Comparison of ENCODE assay signal across 8 mouse cellular contexts in genomic region chr12:99393867-99394630, GRCm38 (mm10).
A peak's percentile ranks its signal among the peaks of the same experiment; 100 is the strongest.
DNase-seq lines count a peak whose midpoint lies in the region; ATAC-seq and TF ChIP-seq lines count a peak whose summit lies in the region.

No protein-coding gene starts in this region.

- 51% methylated on average over 11 of the region's 11 CpGs for WGBS in heart, embryonic 16.5 days
- WGBS in midbrain, embryonic 10.5 days: 34% methylated on average over 11 of the region's 11 CpGs

- peak; percentile 37 for DNase-seq in gastrocnemius, postnatal 25 days
- no peak for DNase-seq in gastrocnemius, postnatal 4 days (ENCODE audit: low spot score in 2 of 2)
- no peak for DNase-seq in midbrain, embryonic 10.5 days (ENCODE audit: low spot score)
- no peak for DNase-seq in adrenal gland, adult 18-20 months (ENCODE audit: low spot score in 2 of 2)
- DNase-seq in urinary bladder, postnatal 10 days (ENCODE audit: low spot score): no peak
- DNase-seq in spleen, postnatal 10 days (ENCODE audit: low spot score in 2 of 2): no peak

- peak overlapping the region; percentile 93 for H3K27ac ChIP-seq in heart, embryonic 16.5 days (ENCODE audit: low read length)
- H3K27ac ChIP-seq in midbrain, embryonic 10.5 days (replicated peaks): peak overlapping the region; percentile 95

- H3K9me3 ChIP-seq in E14TG2a.4 (ENCODE audit: low read length): peaks cover 5% of the 10 kb centered on the region; the same call in 1 of the 2 replicates
- no peaks in the 10 kb centered on the region for H3K9me3 ChIP-seq in heart, embryonic 16.5 days (replicated peaks; ENCODE audit: control insufficient read depth, low read length)
- no peaks in the 10 kb centered on the region; the same call in 1 of the 2 replicates for H3K9me3 ChIP-seq in midbrain, embryonic 10.5 days (replicated peaks)

- TF ChIP-seq CTCF in E14TG2a.4 (conservative IDR thresholded peaks at IDR 0.05; ENCODE audit: low read length): no peak

- peak overlapping the region; percentile 94 for H3K4me2 ChIP-seq in heart, embryonic 16.5 days (ENCODE audit: low read depth, low read length)

- H3K36me3 ChIP-seq in E14TG2a.4 (ENCODE audit: insufficient read depth, low read length): 0 out of 2 replicates have a peak, but pooled peaks cover 3% of the 10 kb centered on the region
- no peaks in the 10 kb centered on the region; the same call in 1 of the 2 replicates for H3K36me3 ChIP-seq in heart, embryonic 16.5 days (ENCODE audit: control insufficient read depth, insufficient read depth)
- H3K36me3 ChIP-seq in midbrain, embryonic 10.5 days: peaks cover 10% of the 10 kb centered on the region; the same call in 1 of the 2 replicates

- peak overlapping the region; percentile 94 for H3K4me3 ChIP-seq in E14TG2a.4 (replicated peaks; ENCODE audit: low read length)
- H3K4me3 ChIP-seq in heart, embryonic 16.5 days (ENCODE audit: low read length): peak overlapping the region; percentile 83
- peak overlapping the region; percentile 96 for H3K4me3 ChIP-seq in midbrain, embryonic 10.5 days

- H3K27me3 ChIP-seq in E14TG2a.4 (ENCODE audit: insufficient read depth, low read length): no peaks in the 10 kb centered on the region
- H3K27me3 ChIP-seq in heart, embryonic 16.5 days (ENCODE audit: control insufficient read depth, insufficient read depth, low read length): no peaks in the 10 kb centered on the region
- peaks cover 13% of the 10 kb centered on the region for H3K27me3 ChIP-seq in midbrain, embryonic 10.5 days (ENCODE audit: low read depth, poor library complexity, severe bottlenecking)

- ATAC-seq in heart, embryonic 16.5 days (replicated peaks; ENCODE audit: extremely low read depth, insufficient read depth, low FRiP score): no peak

- peaks cover 70% of the 10 kb centered on the region for H3K4me1 ChIP-seq in E14TG2a.4 (replicated peaks; ENCODE audit: low read depth, low read length)
- peaks cover 22% of the 10 kb centered on the region for H3K4me1 ChIP-seq in heart, embryonic 16.5 days (ENCODE audit: control insufficient read depth, insufficient read depth, low read length)
- peaks cover 32% of the 10 kb centered on the region for H3K4me1 ChIP-seq in midbrain, embryonic 10.5 days

- peak overlapping the region; percentile 91 for H3K9ac ChIP-seq in heart, embryonic 16.5 days (ENCODE audit: low read length)
